Mouse (Mus musculus): Measurements from ENCODE around the gene Supt5.

- TF ChIP-seq CTCF (conservative IDR thresholded peaks at IDR 0.05; ENCODE audit: insufficient read depth, insufficient read length, low read depth, low read length), result no peak
- TF ChIP-seq POLR2A (IDR thresholded peaks at IDR 0.05; ENCODE audit: low read depth, low read length), result no peak
Observed at GRCm38 (mm10) chr7:28347746-28348145, 9.2 kb upstream of the Supt5 start.

Data from kidney, adult 2 months (tissue).